Mouse (Mus musculus): ENCODE measurements at regions not wholly inside any gene's neighbourhood (a gene's known extent, or its start where the extent isn't known, plus 50 kb on each side); places are given as distances from the start of the nearest gene placed in this dataset.

GRCm38 (mm10) chr1:130274470-130274869 lies 148.3 kb downstream of the Cd55b start:
- Histone ChIP-seq H3K9ac (ENCODE audit: low read depth, low read length) (no peak overlapping the region), H3K36me3 (ENCODE audit: insufficient read depth, low read length) (no peaks in the 10 kb centered on the region), H3K9me3 (replicated peaks; ENCODE audit: low read length) (no peaks in the 10 kb centered on the region), H3K4me2 (ENCODE audit: low read length) (no peak overlapping the region), H3K4me1 (replicated peaks; ENCODE audit: insufficient read depth, low read length) (no peaks in the 10 kb centered on the region), H3K27ac (no peak overlapping the region), H3K27me3 (ENCODE audit: insufficient read depth, low read length) (no peaks in the 10 kb centered on the region), H3K4me3 (replicated peaks; ENCODE audit: low read depth, low read length) (no peak overlapping the region)
- DNase-seq (ENCODE audit: low spot score) = peak; percentile 67
- no peak for ATAC-seq (replicated peaks; ENCODE audit: low FRiP score, low read depth)
- peak; percentile 63 for TF ChIP-seq CTCF (IDR thresholded peaks at IDR 0.05; ENCODE audit: low read depth)
- 21% methylated on average over 4 of the region's 4 CpGs for WGBS

GRCm38 (mm10) chr1:130270457-130270856 lies 152.4 kb downstream of the Cd55b start:
- H3K4me1 ChIP-seq (replicated peaks; ENCODE audit: insufficient read depth, low read length) = no peaks in the 10 kb centered on the region
- H3K9ac ChIP-seq (ENCODE audit: low read depth, low read length) = no peak overlapping the region
- no peak overlapping the region for H3K4me3 ChIP-seq (replicated peaks; ENCODE audit: low read depth, low read length)
- no peak overlapping the region for H3K27ac ChIP-seq
- no peaks in the 10 kb centered on the region for H3K36me3 ChIP-seq (ENCODE audit: insufficient read depth, low read length)
- H3K9me3 ChIP-seq (replicated peaks; ENCODE audit: low read length) = no peaks in the 10 kb centered on the region
- WGBS = 81% methylated on average over 2 of the region's 2 CpGs
- no peaks in the 10 kb centered on the region for H3K27me3 ChIP-seq (ENCODE audit: insufficient read depth, low read length)
- DNase-seq (ENCODE audit: low spot score) (no peak), ATAC-seq (replicated peaks; ENCODE audit: low FRiP score, low read depth) (no peak)
- no peak overlapping the region for H3K4me2 ChIP-seq (ENCODE audit: low read length)
- no peak for TF ChIP-seq CTCF (IDR thresholded peaks at IDR 0.05; ENCODE audit: low read depth)
